Mouse (Mus musculus) stomach, postnatal 0 days (tissue): ENCODE data around the gene Zfp536. TPM values are rescaled to one million over a fixed set of nuclear protein-coding genes. Genes with fewer than 3 reads are reported as not detected.

Source experiments
- ATAC-seq: fragments of 200-750 bp; cut with Nextera tagmentation; 2 replicates; pipeline ENCODE4 v1.8.0; 2017; ENCODE audit not compliant: low FRiP score, low TSS enrichment
- DNase-seq: peaks from one replicate; pipeline ENCODE4 v3.0.0-alpha.2; 2016; ENCODE audit warnings: low spot score
- H3K27ac ChIP-seq: fragments of 300-500 bp; sonication (generic); replicated peaks from 2 replicates; pipeline ENCODE4 v1.5.1; 2014; ENCODE audit warnings: mild to moderate bottlenecking, control low read depth
- H3K27me3 ChIP-seq: fragments of 300-500 bp; sonication (generic); 2 replicates; pipeline ENCODE4 v1.6.1; 2014; ENCODE audit warnings: low read length; ENCODE audit not compliant: control insufficient read depth, insufficient read depth
- H3K36me3 ChIP-seq: fragments of 300-500 bp; sonication (generic); 2 replicates; pipeline ENCODE4 v1.6.1; 2014; ENCODE audit warnings: low read length, mixed read lengths; ENCODE audit not compliant: control insufficient read depth, insufficient read depth
- H3K4me1 ChIP-seq: fragments of 300-500 bp; sonication (generic); replicated peaks from 2 replicates; pipeline ENCODE4 v1.6.1; 2014; ENCODE audit warnings: antibody characterized with exemption; ENCODE audit not compliant: control insufficient read depth, insufficient read depth
- H3K4me2 ChIP-seq: fragments of 300-500 bp; sonication (generic); replicated peaks from 2 replicates; pipeline ENCODE4 v1.6.1; 2014; ENCODE audit warnings: low read depth, mild to moderate bottlenecking, control low read depth, moderate library complexity
- H3K4me3 ChIP-seq: fragments of 300-500 bp; sonication (generic); 2 replicates; pipeline ENCODE4 v1.5.1; 2014; ENCODE audit warnings: low read depth, low read length, control low read depth
- H3K9ac ChIP-seq: fragments of 300-500 bp; sonication (generic); 2 replicates; pipeline ENCODE4 v1.6.1; 2014; ENCODE audit warnings: mild to moderate bottlenecking, low read length, control low read depth, mixed read lengths
- H3K9me3 ChIP-seq: fragments of 300-500 bp; sonication (generic); 2 replicates; pipeline ENCODE4 v1.6.1; 2016; ENCODE audit warnings: low read length; ENCODE audit not compliant: control insufficient read depth
- CTCF ChIP-seq: IDR thresholded peaks from 2 replicates; pipeline ENCODE4 v1.5.1; 2016; ENCODE audit warnings: antibody characterized with exemption, low read depth, mild to moderate bottlenecking, moderate library complexity
- EP300 ChIP-seq: optimal IDR thresholded peaks from 2 replicates; pipeline ENCODE3; 2016; ENCODE audit warnings: antibody characterized with exemption
- WGBS: fragments of 180-500 bp; shearing (Covaris S2); extraction: QIAGEN DNeasy Blood & Tissue Kit; methylation state at CpG from one replicate; pipeline ENCODE4 v1.1.7; 2014; 5-methylcytosine and 5-hydroxymethylcytosine counted together
- polyA plus RNA-seq: library from polyadenylated mRNA; unstranded; fragments of >200 nt; fragmentation: Nextera tagmentation; extraction: Ambion mirVana; gene quantifications from 2 replicates; pipeline ENCODE4 v1.2.1, GENCODE M21; 2015

Gene Zfp536
- polyA plus RNA-seq, 1 experiment from 2014 or later, result 4.3 TPM

GRCm38 (mm10) chr7:37769004-37769403, 4.4 kb downstream of the Zfp536 start:
- Histone ChIP-seq H3K9me3 (no peaks in the 10 kb centered on the region), H3K27me3 (no peaks in the 10 kb centered on the region; the same call in 1 of the 2 replicates), H3K36me3 (no peaks in the 10 kb centered on the region), H3K4me3 (peak overlapping the region; percentile 59), H3K4me1 (no peaks in the 10 kb centered on the region), H3K4me2 (peak overlapping the region; percentile 79), H3K9ac (peak overlapping the region; percentile 56), H3K27ac (0 out of 2 replicates have a peak overlapping the region, but pooled peaks have one; percentile 35)
- TF ChIP-seq CTCF, result no peak
- TF ChIP-seq EP300, result no peak
- ATAC-seq (no peak), DNase-seq (peak; percentile 18)
- 4% methylated on average over 28 of the region's 28 CpGs for WGBS

GRCm38 (mm10) chr7:37768310-37768940, 5.0 kb downstream of the Zfp536 start:
- Histone ChIP-seq H3K9me3 (no peaks in the 10 kb centered on the region), H3K27me3 (no peaks in the 10 kb centered on the region; the same call in 1 of the 2 replicates), H3K4me3 (peak overlapping the region; percentile 59), H3K36me3 (no peaks in the 10 kb centered on the region), H3K4me1 (no peaks in the 10 kb centered on the region), H3K9ac (peak overlapping the region; percentile 56), H3K27ac (no peak overlapping the region), H3K4me2 (peak overlapping the region; percentile 79)
- 22% methylated on average over 10 of the region's 10 CpGs for WGBS
- DNase-seq (no peak), ATAC-seq (no peak)
- TF ChIP-seq EP300 (no peak), CTCF (no peak)

- WGBS, result 85% methylated on average over 5 of the region's 5 CpGs
- DNase-seq (no peak), ATAC-seq (no peak)
- no peak overlapping the region for H3K27ac ChIP-seq
- H3K9ac ChIP-seq, result no peak overlapping the region
- H3K9me3 ChIP-seq, result no peaks in the 10 kb centered on the region
- no peak overlapping the region for H3K4me2 ChIP-seq
- H3K4me1 ChIP-seq, result no peaks in the 10 kb centered on the region
- no peaks in the 10 kb centered on the region for H3K36me3 ChIP-seq
- H3K4me3 ChIP-seq, result no peak overlapping the region
- no peaks in the 10 kb centered on the region for H3K27me3 ChIP-seq
- TF ChIP-seq CTCF, result no peak
- TF ChIP-seq EP300, result no peak
These were observed 14.6 kb downstream of the Zfp536 start for GRCm38 (mm10) chr7:37758886-37759285.

- Histone ChIP-seq H3K27ac (no peak overlapping the region), H3K27me3 (no peaks in the 10 kb centered on the region), H3K4me3 (no peak overlapping the region), H3K36me3 (no peaks in the 10 kb centered on the region), H3K9me3 (no peaks in the 10 kb centered on the region), H3K4me1 (no peaks in the 10 kb centered on the region), H3K4me2 (no peak overlapping the region), H3K9ac (no peak overlapping the region)
- ATAC-seq (no peak), DNase-seq (no peak)
- 68% methylated on average over 1 of the region's 1 CpGs for WGBS
- TF ChIP-seq CTCF, result no peak
- TF ChIP-seq EP300, result no peak
These were observed 20.4 kb downstream of the Zfp536 start for GRCm38 (mm10) chr7:37753024-37753423.

GRCm38 (mm10) chr7:37746133-37746761, 27.2 kb downstream of the Zfp536 start:
- no peak overlapping the region for H3K27ac ChIP-seq
- no peak overlapping the region for H3K4me2 ChIP-seq
- H3K4me3 ChIP-seq, result no peak overlapping the region
- H3K27me3 ChIP-seq, result no peaks in the 10 kb centered on the region
- WGBS, result 44% methylated on average over 12 of the region's 13 CpGs
- TF ChIP-seq CTCF, result no peak
- no peak for TF ChIP-seq EP300
- DNase-seq (no peak), ATAC-seq (no peak)
- H3K36me3 ChIP-seq, result no peaks in the 10 kb centered on the region
- no peaks in the 10 kb centered on the region for H3K9me3 ChIP-seq
- H3K4me1 ChIP-seq, result no peaks in the 10 kb centered on the region
- H3K9ac ChIP-seq, result no peak overlapping the region

DNA sequence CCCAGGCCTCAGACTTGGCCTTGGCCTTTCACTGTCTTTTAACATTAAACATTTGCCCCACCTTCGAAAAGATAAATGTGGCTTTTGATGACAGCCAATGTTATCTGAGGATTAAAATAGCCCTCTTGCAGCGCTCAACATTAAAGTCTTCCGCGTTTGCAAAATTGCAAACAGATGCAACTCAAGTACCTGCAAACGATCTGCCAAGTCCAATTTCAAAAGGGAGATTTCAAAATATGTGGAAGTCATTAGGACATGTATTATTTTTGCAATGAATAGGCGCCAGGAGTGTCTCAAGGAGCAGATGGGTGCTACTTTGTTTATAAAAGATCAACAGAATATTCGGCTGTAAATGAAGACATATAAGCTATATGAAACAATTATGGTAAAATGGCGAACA, 30.1 kb downstream of the Zfp536 start:
- WGBS, result 50% methylated on average over 8 of the region's 8 CpGs
- H3K4me1 ChIP-seq, result no peaks in the 10 kb centered on the region
- TF ChIP-seq EP300 (no peak), CTCF (no peak)
- H3K4me3 ChIP-seq, result no peak overlapping the region
- no peak overlapping the region for H3K4me2 ChIP-seq
- no peaks in the 10 kb centered on the region for H3K27me3 ChIP-seq
- H3K9me3 ChIP-seq, result no peaks in the 10 kb centered on the region
- no peak overlapping the region for H3K27ac ChIP-seq
- no peaks in the 10 kb centered on the region for H3K36me3 ChIP-seq
- no peak overlapping the region for H3K9ac ChIP-seq
- DNase-seq (no peak), ATAC-seq (no peak)
